Mouse (Mus musculus) forebrain, postnatal 0 days (tissue): ENCODE results near the gene Rnf2. TPM values are rescaled to one million over a fixed set of nuclear protein-coding genes. Genes with fewer than 3 reads are reported as not detected.

ENCODE experiments used
- ATAC-seq: fragments of 200-750 bp; cut with Nextera tagmentation; 2 replicates; pipeline ENCODE4 v1.8.0; 2017; ENCODE audit warnings: mild to moderate bottlenecking, moderate library complexity
- DNase-seq: peaks from one replicate; pipeline ENCODE4 v3.0.0-alpha.2; 2015
- H3K27ac ChIP-seq: fragments of 300-500 bp; sonication (generic); 2 replicates; pipeline ENCODE4 v1.5.1; 2014; ENCODE audit warnings: low read depth, mild to moderate bottlenecking, antibody characterized with exemption, low read length, moderate library complexity, mixed read lengths
- H3K27me3 ChIP-seq: fragments of 300-500 bp; sonication (generic); 2 replicates; pipeline ENCODE4 v1.6.1; 2014; ENCODE audit warnings: mild to moderate bottlenecking, low read length, mixed read lengths; ENCODE audit not compliant: insufficient read depth
- H3K36me3 ChIP-seq: fragments of 300-500 bp; sonication (generic); 2 replicates; pipeline ENCODE4 v1.6.1; 2014; ENCODE audit warnings: mild to moderate bottlenecking, moderate library complexity; ENCODE audit not compliant: insufficient read depth
- H3K4me1 ChIP-seq: fragments of 300-500 bp; sonication (generic); 2 replicates; pipeline ENCODE4 v1.6.1; 2014; ENCODE audit warnings: antibody characterized with exemption; ENCODE audit not compliant: insufficient read depth
- H3K4me2 ChIP-seq: fragments of 300-500 bp; sonication (generic); 2 replicates; pipeline ENCODE4 v1.6.1; 2014; ENCODE audit warnings: low read depth, mild to moderate bottlenecking, moderate library complexity
- H3K4me3 ChIP-seq: fragments of 300-500 bp; sonication (generic); 2 replicates; pipeline ENCODE4 v1.5.1; 2014; ENCODE audit warnings: low read depth, low read length, mixed read lengths
- H3K9ac ChIP-seq: fragments of 300-500 bp; sonication (generic); 2 replicates; pipeline ENCODE4 v1.6.1; 2014; ENCODE audit warnings: mild to moderate bottlenecking
- H3K9me3 ChIP-seq: fragments of 300-500 bp; sonication (generic); 2 replicates; pipeline ENCODE4 v1.6.1; 2016; ENCODE audit warnings: low read length
- CTCF ChIP-seq: sonication (generic); IDR thresholded peaks from 2 replicates; pipeline ENCODE4 v1.5.1; 2016; ENCODE audit warnings: antibody characterized with exemption, control low read depth, low read depth
- WGBS: fragments of 180-500 bp; shearing (Covaris S2); extraction: QIAGEN DNeasy Blood & Tissue Kit; methylation state at CpG from one replicate; pipeline ENCODE4 v1.1.7; 2014; 5-methylcytosine and 5-hydroxymethylcytosine counted together
- polyA plus RNA-seq: library from polyadenylated mRNA; unstranded; fragments of >200 nt; fragmentation: Nextera tagmentation; extraction: Ambion mirVana; gene quantifications from 2 replicates; pipeline ENCODE4 v1.2.1, GENCODE M21; 2015
- total RNA-seq: library from RNA; depleted of rRNA; stranded (reverse); fragments of >200 nt; gene quantifications from 2 replicates; pipeline ENCODE4 v1.2.3, GENCODE M21; 2014; rRNA removed

Gene Rnf2
- total RNA-seq, result 83.1 and 84.2 TPM in 2 replicates
- polyA plus RNA-seq, result 76.6 and 78.4 TPM in 2 replicates

DNA sequence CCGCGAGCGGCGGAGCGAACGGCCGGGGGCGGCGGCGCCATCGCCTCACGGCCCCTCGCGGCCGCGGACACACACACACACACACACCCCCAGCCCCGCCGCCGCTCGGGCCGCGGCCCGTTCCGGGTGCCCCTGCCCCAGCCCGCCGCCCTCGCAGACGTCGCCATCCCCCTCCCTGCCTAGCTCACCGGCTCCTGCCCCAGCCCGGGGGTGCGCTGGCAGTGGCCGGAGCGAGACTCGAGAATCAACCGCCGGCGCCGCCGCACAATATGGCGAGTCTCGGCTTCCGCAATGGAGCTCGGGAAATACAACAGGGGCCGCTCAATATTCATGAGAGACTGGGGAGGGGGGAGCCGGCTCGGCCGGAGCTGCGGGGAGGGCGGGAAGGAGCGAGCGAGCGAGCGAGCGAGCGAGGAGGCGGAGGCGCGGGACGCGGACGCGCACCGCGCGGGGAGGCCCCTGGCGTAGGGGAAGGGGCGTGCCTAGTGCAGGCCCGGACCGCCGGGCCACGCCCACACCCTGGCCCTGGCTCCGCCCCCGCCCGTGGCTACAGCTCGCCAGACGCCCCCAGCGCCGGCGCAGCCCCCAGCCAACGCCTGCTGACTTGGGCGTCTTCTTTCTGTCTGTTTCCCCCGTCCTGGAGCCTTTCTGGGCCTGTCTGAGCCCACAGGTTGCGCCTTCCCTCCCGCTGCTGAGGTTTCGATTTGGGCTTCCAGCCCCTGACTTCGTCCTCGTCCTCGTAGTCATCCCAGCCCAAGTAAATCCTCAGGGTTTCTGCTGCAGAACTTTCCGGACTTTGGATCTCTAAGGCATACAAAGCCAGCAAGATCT is at the start of gene Rnf2:
Gene Rnf2 (minus strand): TSS at position 425 of the 831 bp plus-strand sequence.
- Histone ChIP-seq H3K4me2 (peak within 1 kb of the TSS; percentile 61), H3K4me1 (peaks cover 7% of the 10 kb centered on the region), H3K9me3 (no peaks in the 10 kb centered on the region), H3K27me3 (no peaks in the 10 kb centered on the region), H3K36me3 (no peaks in the 10 kb centered on the region), H3K4me3 (peak within 1 kb of the TSS; percentile 81), H3K9ac (peak within 1 kb of the TSS; percentile 92), H3K27ac (peak within 1 kb of the TSS; percentile 87)
- DNase-seq (peak; percentile 96), ATAC-seq (peak; percentile 97)
- under 1% methylated on average over 76 of the region's 90 CpGs for WGBS
- no peak for TF ChIP-seq CTCF

DNA sequence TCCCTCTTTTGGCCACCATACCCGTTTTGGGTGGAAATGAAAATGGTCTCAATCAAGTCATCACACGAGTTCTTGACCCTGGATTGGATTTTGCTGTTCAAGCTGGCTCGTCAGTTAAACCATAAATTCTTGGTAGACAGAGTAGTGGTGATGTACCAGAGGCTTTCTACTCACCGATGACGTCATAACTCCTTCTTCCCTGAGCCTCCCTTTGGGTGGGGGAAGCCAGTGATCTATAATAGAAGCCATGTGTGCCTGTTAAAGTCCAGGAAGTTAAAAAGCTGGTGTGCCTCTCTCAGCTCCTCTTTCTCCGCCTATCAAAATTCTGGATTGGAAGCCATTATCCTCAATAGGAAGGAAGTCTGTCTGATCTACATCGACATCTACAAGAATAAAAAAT is 49.0 kb upstream of the Rnf2 start:
- WGBS, result 84% methylated on average over 7 of the region's 7 CpGs

GRCm38 (mm10) chr1:151548896-151549610 is 48.3 kb upstream of the Rnf2 start:
- H3K4me2 ChIP-seq, result no peak overlapping the region
- no peaks in the 10 kb centered on the region for H3K9me3 ChIP-seq
- ATAC-seq (no peak), DNase-seq (no peak)
- H3K27ac ChIP-seq, result no peak overlapping the region
- TF ChIP-seq CTCF, result no peak
- WGBS, result 75% methylated on average over 8 of the region's 8 CpGs
- H3K9ac ChIP-seq, result no peak overlapping the region
- H3K4me1 ChIP-seq, result no peaks in the 10 kb centered on the region
- no peaks in the 10 kb centered on the region for H3K27me3 ChIP-seq
- H3K36me3 ChIP-seq, result no peaks in the 10 kb centered on the region
- H3K4me3 ChIP-seq, result no peak overlapping the region

More for the DNA sequence above, 49.0 kb upstream of the Rnf2 start:
- Histone ChIP-seq H3K9ac (no peak overlapping the region), H3K4me1 (no peaks in the 10 kb centered on the region), H3K4me2 (no peak overlapping the region), H3K36me3 (no peaks in the 10 kb centered on the region), H3K4me3 (no peak overlapping the region), H3K27ac (no peak overlapping the region), H3K27me3 (no peaks in the 10 kb centered on the region), H3K9me3 (no peaks in the 10 kb centered on the region)
- ATAC-seq (no peak), DNase-seq (no peak)
- TF ChIP-seq CTCF, result no peak

DNA sequence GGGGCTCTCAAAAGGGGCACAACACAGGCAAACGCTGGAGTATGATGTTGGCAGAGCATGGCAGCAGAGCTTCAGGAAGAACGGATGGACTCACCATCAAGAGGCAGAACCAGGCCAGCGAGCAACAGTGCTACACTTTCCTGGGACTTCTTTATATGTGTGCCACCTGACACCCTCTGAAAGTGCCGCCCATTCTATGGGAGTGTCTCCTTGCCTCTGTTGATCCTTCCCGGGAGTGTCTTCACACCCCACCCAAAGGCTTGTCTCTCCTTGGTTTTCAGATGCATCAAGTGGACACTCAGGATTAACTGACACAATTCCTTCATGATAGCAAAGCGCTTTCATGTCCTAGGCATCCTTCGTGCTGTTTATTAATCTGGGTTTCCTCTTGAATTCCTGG is 44.8 kb upstream of the Rnf2 start:
- H3K9me3 ChIP-seq, result no peaks in the 10 kb centered on the region
- DNase-seq, result no peak
- no peaks in the 10 kb centered on the region for H3K36me3 ChIP-seq
- H3K4me3 ChIP-seq, result no peak overlapping the region
- no peak for ATAC-seq
- no peaks in the 10 kb centered on the region for H3K4me1 ChIP-seq
- no peak overlapping the region for H3K9ac ChIP-seq
- no peak for TF ChIP-seq CTCF
- no peaks in the 10 kb centered on the region for H3K27me3 ChIP-seq
- H3K4me2 ChIP-seq, result no peak overlapping the region
- no peak overlapping the region for H3K27ac ChIP-seq
- WGBS, result 89% methylated on average over 7 of the region's 7 CpGs

DNA sequence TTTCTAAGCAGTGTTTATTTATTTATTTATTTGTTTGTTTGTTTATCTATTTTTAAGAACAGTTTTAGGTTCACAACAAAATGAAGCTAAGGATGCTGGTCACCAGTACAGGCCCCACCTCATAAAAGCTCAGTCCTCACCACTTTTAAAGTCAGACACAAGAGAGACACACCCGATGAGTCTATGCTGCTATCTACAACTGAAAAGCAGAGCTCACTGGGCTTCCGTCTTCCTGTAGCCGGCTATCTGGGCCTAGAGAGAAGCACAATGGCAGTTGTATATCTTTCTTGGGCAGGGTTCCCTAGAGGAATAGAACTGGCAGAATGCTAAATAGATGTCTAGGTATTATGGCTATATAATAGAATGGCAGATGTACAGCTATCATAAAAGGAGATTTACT is 43.8 kb upstream of the Rnf2 start:
- Histone ChIP-seq H3K4me2 (no peak overlapping the region), H3K4me3 (no peak overlapping the region), H3K9ac (no peak overlapping the region), H3K36me3 (no peaks in the 10 kb centered on the region), H3K27me3 (no peaks in the 10 kb centered on the region), H3K27ac (no peak overlapping the region), H3K4me1 (no peaks in the 10 kb centered on the region), H3K9me3 (no peaks in the 10 kb centered on the region)
- DNase-seq, result no peak
- no peak for ATAC-seq
- 96% methylated on average over 3 of the region's 3 CpGs for WGBS
- TF ChIP-seq CTCF, result no peak

DNA sequence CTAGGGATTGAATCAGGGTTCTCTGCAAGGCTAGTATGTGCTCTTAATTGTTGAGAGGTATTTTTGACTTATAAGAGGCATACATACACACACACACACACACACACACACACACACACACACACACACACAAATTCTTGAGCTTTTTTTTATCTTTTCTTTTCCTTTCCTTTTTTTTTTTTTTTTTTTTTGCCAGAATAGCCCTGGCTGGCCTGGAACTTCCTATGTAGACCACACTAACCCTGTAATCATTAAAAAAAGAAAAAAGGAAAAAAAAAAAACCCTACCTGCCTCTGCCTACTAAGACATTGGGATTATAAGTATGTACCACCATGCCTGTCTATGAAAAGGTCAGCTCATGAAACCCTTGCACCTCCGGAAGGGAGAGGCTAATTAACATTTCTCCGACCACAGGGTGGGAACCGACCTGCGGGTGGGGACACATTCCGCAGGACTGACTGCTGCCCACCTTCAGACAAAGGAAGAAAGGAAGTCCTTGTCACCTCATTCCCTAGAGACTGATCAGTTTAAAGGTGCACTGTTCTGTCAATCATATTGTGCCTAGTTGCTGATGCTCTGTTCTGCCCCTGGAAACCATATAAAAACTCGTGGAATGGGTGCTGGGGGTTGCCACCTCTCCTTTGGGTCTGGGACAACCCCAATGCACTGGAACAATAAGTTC is 43.2 kb upstream of the Rnf2 start:
- WGBS, result 79% methylated on average over 6 of the region's 6 CpGs
- Histone ChIP-seq H3K9me3 (no peaks in the 10 kb centered on the region), H3K9ac (no peak overlapping the region), H3K4me3 (no peak overlapping the region), H3K27me3 (no peaks in the 10 kb centered on the region), H3K27ac (no peak overlapping the region), H3K36me3 (no peaks in the 10 kb centered on the region), H3K4me1 (no peaks in the 10 kb centered on the region), H3K4me2 (no peak overlapping the region)
- ATAC-seq, result no peak
- no peak for TF ChIP-seq CTCF
- DNase-seq, result no peak
